Mouse (Mus musculus) cerebellum, adult 2 months (tissue): ENCODE measurements at regions not wholly inside any gene's neighbourhood (a gene's known extent, or its start where the extent isn't known, plus 50 kb on each side); places are given as distances from the start of the nearest gene placed in this dataset.

Experiments
- CTCF ChIP-seq: fragments of 200-500 bp; IDR thresholded peaks from 2 replicates; pipeline ENCODE4 v1.5.1; 2011; ENCODE audit warnings: low read depth, mild to moderate bottlenecking, control low read depth, low read length, moderate library complexity, borderline replicate concordance; ENCODE audit not compliant: insufficient read depth
- POLR2A ChIP-seq: fragments of 200-500 bp; IDR thresholded peaks from 2 replicates; pipeline ENCODE4 v1.6.1; 2011; ENCODE audit warnings: low read length, control low read depth, borderline replicate concordance; ENCODE audit not compliant: insufficient read depth

- TF ChIP-seq CTCF: no peak
- no peak for TF ChIP-seq POLR2A
Observed at GRCm38 (mm10) chr5:41975535-41975934, 92.2 kb upstream of the Gm16223 start.
